Mouse (Mus musculus) neural tube, embryonic 11.5 days (tissue): ENCODE measurements around the gene Hat1. TPM values are rescaled to one million over a fixed set of nuclear protein-coding genes. Genes with fewer than 3 reads are reported as not detected.

Experiments used
- ATAC-seq: fragments of 200-750 bp; cut with Nextera tagmentation; 2 replicates; pipeline ENCODE4 v1.8.0; 2017; ENCODE audit warnings: moderate number of reproducible peaks, mild to moderate bottlenecking, moderate TSS enrichment, moderate library complexity; ENCODE audit not compliant: insufficient read depth, low FRiP score, low TSS enrichment
- DNase-seq: peaks from one replicate; pipeline ENCODE4 v3.0.0-alpha.2; 2015; ENCODE audit warnings: low spot score
- H3K27ac ChIP-seq: fragments of 300-500 bp; sonication (generic); 2 replicates; pipeline ENCODE4 v1.5.1; 2014; ENCODE audit warnings: low read depth, mild to moderate bottlenecking, low read length
- H3K27me3 ChIP-seq: fragments of 300-500 bp; sonication (generic); 2 replicates; pipeline ENCODE4 v1.6.1; 2014; ENCODE audit warnings: mild to moderate bottlenecking, low read length, mixed read lengths; ENCODE audit not compliant: control insufficient read depth, insufficient read depth
- H3K36me3 ChIP-seq: fragments of 300-500 bp; sonication (generic); 2 replicates; pipeline ENCODE4 v1.6.1; 2014; ENCODE audit warnings: mild to moderate bottlenecking, low read length, moderate library complexity, mixed read lengths; ENCODE audit not compliant: control insufficient read depth, insufficient read depth
- H3K4me1 ChIP-seq: fragments of 300-500 bp; sonication (generic); 2 replicates; pipeline ENCODE4 v1.6.1; 2014; ENCODE audit warnings: low read length, mixed read lengths; ENCODE audit not compliant: control insufficient read depth, insufficient read depth
- H3K4me2 ChIP-seq: fragments of 300-500 bp; sonication (generic); 2 replicates; pipeline ENCODE4 v1.6.1; 2014; ENCODE audit warnings: low read depth, mild to moderate bottlenecking, moderate library complexity
- H3K4me3 ChIP-seq: fragments of 300-500 bp; sonication (generic); 2 replicates; pipeline ENCODE4 v1.5.1; 2014; ENCODE audit warnings: low read depth, low read length
- H3K9ac ChIP-seq: fragments of 300-500 bp; sonication (generic); 2 replicates; pipeline ENCODE4 v1.6.1; 2014; ENCODE audit warnings: mild to moderate bottlenecking, low read length
- H3K9me3 ChIP-seq: fragments of 300-500 bp; sonication (generic); 2 replicates; pipeline ENCODE4 v1.6.1; 2016; ENCODE audit warnings: low read length; ENCODE audit not compliant: control insufficient read depth
- WGBS: fragments of 180-500 bp; shearing (Covaris S2); extraction: QIAGEN DNeasy Blood & Tissue Kit; methylation state at CpG from one replicate; pipeline ENCODE4 v1.1.7; 2014; 5-methylcytosine and 5-hydroxymethylcytosine counted together
- polyA plus RNA-seq: library from polyadenylated mRNA; unstranded; fragments of >200 nt; fragmentation: Nextera tagmentation; extraction: Ambion mirVana; gene quantifications from 2 replicates; pipeline ENCODE4 v1.2.1, GENCODE M21; 2014

Gene Hat1
- polyA plus RNA-seq, 1 experiment from 2014 or later = 138 TPM

DNA sequence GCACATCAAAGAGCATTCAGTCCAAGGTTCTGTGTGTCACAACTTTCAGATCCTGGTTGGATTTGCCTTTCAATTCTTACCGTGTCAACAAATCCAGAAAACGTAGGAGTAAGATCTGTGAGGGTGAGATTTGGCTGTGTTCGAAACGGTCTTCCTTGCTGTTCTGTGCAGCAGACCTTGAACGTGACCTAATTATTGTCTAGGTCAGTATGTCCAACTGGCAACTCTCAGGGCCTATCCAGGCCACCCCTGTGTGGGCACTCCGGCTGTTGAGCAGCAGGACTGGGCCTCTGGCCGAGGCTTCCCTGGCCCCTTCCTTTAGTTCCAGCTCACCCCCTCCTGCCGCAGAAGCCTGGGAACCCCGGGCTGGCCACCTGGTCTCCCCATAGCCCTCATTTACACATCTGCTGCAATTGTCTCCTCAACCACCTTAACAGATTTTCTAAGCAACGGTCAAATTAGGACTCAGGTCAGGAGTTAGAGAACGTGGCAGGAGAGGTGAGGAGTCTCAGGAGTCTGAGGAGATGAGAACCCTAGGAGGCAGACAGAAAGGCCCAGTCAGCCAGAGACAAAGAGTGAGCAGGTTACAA lies 78.2 kb downstream of the Hat1 start:
- Histone ChIP-seq H3K36me3 (no peaks in the 10 kb centered on the region), H3K4me3 (no peak overlapping the region), H3K9ac (no peak overlapping the region), H3K4me2 (no peak overlapping the region), H3K4me1 (no peaks in the 10 kb centered on the region), H3K27ac (no peak overlapping the region), H3K9me3 (no peaks in the 10 kb centered on the region), H3K27me3 (no peaks in the 10 kb centered on the region)
- WGBS = 58% methylated on average over 11 of the region's 11 CpGs
- no peak for ATAC-seq
- no peak for DNase-seq

DNA sequence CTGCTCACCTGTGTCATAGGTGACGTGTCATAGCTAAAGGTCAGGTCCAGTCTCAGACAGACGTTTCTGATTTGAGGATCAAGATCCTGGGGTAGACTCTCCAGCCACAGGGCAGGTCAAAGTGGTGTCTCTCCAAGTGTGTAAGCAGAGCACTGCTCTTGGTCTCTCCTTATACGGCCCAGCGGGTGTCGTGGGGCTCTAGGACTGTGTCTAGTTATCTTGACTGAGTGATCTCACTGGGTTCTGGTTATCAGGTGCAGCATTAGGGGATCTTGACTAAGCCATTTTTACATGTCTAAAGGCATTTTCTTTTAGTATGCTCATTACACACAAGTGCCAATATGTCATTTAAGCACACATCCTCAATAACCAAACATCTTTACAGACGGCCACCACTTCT lies 82.3 kb downstream of the Hat1 start:
- ATAC-seq (no peak), DNase-seq (no peak)
- no peaks in the 10 kb centered on the region for H3K36me3 ChIP-seq
- H3K4me1 ChIP-seq = no peaks in the 10 kb centered on the region
- H3K27me3 ChIP-seq = no peaks in the 10 kb centered on the region
- no peaks in the 10 kb centered on the region for H3K9me3 ChIP-seq
- H3K27ac ChIP-seq = no peak overlapping the region
- no peak overlapping the region for H3K9ac ChIP-seq
- H3K4me3 ChIP-seq = no peak overlapping the region
- 88% methylated on average over 6 of the region's 6 CpGs for WGBS
- H3K4me2 ChIP-seq = no peak overlapping the region

DNA sequence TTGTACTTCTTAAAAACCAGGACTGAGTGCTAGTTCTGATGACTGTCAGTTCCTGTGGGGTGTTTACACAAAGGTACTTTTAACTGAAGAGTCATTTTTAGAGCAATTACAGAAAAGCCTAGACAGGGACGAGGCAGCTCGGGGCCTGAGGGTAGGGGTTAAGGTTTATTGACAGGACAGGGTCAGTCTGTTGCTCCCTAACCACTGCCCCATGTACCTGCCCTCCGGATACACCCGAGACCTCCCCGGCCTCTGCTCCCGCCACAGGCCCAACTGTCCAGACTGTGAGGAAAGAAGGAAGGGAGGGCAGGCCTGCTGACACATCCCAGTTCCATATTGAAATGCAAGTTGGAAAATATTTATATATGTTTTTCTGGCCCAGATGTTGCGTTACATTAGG lies 85.1 kb downstream of the Hat1 start:
- 66% methylated on average over 7 of the region's 7 CpGs for WGBS
- H3K4me2 ChIP-seq = no peak overlapping the region
- DNase-seq = no peak
- H3K27ac ChIP-seq = no peak overlapping the region
- H3K4me1 ChIP-seq = no peaks in the 10 kb centered on the region
- no peaks in the 10 kb centered on the region for H3K36me3 ChIP-seq
- H3K27me3 ChIP-seq = no peaks in the 10 kb centered on the region
- no peaks in the 10 kb centered on the region for H3K9me3 ChIP-seq
- ATAC-seq = no peak
- no peak overlapping the region for H3K9ac ChIP-seq
- no peak overlapping the region for H3K4me3 ChIP-seq

DNA sequence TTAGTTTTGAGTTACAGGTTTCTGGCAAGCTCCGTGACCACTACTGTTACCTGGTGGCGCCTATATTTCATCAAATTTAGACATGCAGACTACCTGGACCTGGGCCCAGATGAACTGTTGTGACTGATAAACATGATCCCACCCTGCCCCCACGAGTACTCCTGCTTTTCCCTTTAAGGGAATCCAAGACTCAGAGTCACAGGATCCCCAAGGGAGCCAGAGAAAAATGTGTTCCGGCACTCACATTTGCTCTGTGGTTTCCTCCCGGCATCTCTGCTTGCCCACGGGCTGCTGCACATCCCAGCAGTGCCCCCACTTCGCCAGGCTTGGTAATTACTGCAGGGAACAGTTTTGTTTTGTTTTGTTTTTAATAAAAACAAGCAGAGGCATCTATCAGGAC lies 85.6 kb downstream of the Hat1 start:
- Histone ChIP-seq H3K9ac (no peak overlapping the region), H3K27me3 (no peaks in the 10 kb centered on the region), H3K4me3 (no peak overlapping the region), H3K27ac (no peak overlapping the region), H3K36me3 (no peaks in the 10 kb centered on the region), H3K4me1 (no peaks in the 10 kb centered on the region), H3K4me2 (no peak overlapping the region), H3K9me3 (no peaks in the 10 kb centered on the region)
- ATAC-seq = no peak
- 55% methylated on average over 7 of the region's 7 CpGs for WGBS
- no peak for DNase-seq

DNA sequence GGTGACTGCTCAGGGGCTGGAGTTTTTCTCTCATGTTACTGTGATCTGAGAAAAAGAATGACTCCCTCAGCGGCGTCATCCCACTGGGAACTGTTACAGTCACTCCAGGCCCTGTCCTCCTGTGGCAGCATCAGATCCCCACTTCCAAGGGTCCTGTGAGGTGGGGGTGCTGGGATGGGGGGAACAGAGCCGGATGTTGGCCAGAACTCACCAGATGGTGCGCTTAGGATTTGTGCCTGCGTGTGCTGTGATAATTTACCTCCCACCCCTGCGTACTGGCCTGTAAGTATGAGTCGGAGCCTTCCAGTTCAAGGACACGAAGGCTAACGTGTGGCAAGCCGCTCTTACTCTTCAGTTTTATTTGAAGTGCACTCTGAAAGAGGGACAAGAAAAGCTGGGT lies 86.6 kb downstream of the Hat1 start:
- Histone ChIP-seq H3K4me1 (no peaks in the 10 kb centered on the region), H3K27ac (no peak overlapping the region), H3K4me3 (no peak overlapping the region), H3K36me3 (no peaks in the 10 kb centered on the region), H3K27me3 (no peaks in the 10 kb centered on the region), H3K9ac (no peak overlapping the region), H3K4me2 (no peak overlapping the region), H3K9me3 (no peaks in the 10 kb centered on the region)
- DNase-seq (no peak), ATAC-seq (no peak)
- WGBS = 78% methylated on average over 10 of the region's 10 CpGs

DNA sequence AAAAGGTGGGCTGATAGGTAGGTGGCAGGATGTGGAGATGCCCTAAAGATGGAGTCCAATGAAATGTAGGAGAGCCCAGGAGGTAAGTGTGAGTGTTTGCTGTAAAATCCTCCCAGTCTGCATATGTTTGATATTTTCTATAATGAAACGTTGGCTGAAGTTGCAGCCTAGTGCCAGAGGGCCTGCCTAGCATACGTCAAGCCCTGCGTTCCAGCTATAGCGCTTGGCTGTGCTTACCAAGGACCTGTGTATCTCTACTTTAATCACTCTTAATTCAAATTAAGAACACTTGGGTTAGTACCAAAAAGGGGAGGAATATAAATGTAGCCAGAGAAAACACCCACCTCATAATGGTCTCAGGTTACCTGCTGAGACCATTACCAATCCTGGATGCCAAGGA lies 87.0 kb downstream of the Hat1 start:
- no peak overlapping the region for H3K9ac ChIP-seq
- H3K9me3 ChIP-seq = no peaks in the 10 kb centered on the region
- no peak overlapping the region for H3K4me2 ChIP-seq
- H3K27me3 ChIP-seq = no peaks in the 10 kb centered on the region
- no peak overlapping the region for H3K27ac ChIP-seq
- no peaks in the 10 kb centered on the region for H3K4me1 ChIP-seq
- DNase-seq = no peak
- ATAC-seq = no peak
- H3K36me3 ChIP-seq = no peaks in the 10 kb centered on the region
- WGBS = 92% methylated on average over 4 of the region's 4 CpGs
- no peak overlapping the region for H3K4me3 ChIP-seq

DNA sequence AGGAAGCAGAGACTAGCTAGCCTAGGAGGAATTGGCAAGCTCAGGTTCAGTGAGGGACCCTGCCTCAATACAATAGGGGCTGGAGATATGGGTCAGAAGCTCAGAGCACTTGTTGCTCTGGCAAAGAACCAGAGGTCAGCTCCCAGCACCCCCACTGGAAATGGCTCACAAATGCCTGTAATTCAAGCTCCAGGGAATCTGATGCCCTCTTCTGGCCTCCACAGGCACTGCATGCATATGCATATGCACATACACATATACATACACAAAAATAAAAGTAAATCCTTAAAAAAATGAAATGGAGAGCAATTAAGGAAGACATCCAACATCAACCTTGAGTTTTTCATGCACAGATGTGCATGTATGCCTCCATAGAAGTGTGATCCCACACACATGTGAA lies 89.0 kb downstream of the Hat1 start:
- no peak for DNase-seq
- Histone ChIP-seq H3K4me1 (no peaks in the 10 kb centered on the region), H3K9me3 (no peaks in the 10 kb centered on the region), H3K27me3 (no peaks in the 10 kb centered on the region), H3K4me2 (no peak overlapping the region), H3K4me3 (no peak overlapping the region), H3K27ac (no peak overlapping the region), H3K36me3 (no peaks in the 10 kb centered on the region), H3K9ac (no peak overlapping the region)
- ATAC-seq = no peak

DNA sequence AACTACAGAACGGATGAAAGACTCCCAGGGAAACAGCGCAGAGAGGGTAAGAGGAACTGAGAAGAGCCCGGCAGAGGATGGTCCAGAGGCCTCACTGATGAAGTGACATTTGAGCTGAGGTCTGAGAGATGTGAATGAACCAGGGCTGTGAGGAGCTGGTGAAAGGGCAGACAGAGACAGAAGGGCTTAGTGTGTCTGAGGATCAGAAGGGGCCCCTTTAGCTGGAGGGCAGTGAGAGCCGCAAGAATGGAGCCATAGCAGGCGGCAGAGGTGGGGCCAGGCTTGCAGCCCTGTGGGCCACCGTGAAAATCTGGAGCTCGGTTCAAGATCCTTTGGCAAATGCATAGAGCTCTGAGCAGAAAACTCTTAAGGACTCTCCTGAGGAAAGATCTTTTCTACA lies 91.2 kb downstream of the Hat1 start:
- H3K9ac ChIP-seq = no peak overlapping the region
- ATAC-seq (no peak), DNase-seq (peak; percentile 47)

DNA sequence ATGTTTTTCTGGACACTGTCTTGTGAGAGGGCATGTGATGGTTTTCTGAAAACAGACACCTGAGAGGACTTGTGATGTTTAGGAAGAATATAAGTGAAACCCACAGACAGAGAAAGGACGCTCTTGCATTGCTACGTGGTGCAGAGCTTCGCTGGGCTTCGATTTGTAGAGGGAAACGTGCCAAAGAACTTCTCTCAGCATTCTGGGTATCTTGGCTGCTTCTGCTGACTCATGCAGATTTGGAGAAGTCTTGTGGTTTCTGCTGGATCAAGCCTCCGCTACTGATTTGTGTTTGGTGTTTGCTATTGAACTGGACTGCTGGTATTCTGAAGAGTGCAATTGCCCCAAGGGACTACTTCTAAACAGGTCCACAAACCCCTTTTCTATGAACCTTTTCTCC lies 93.1 kb downstream of the Hat1 start:
- no peaks in the 10 kb centered on the region for H3K9me3 ChIP-seq
- DNase-seq (no peak), ATAC-seq (no peak)
- no peaks in the 10 kb centered on the region for H3K4me1 ChIP-seq
- no peak overlapping the region for H3K4me3 ChIP-seq
- no peaks in the 10 kb centered on the region for H3K36me3 ChIP-seq
- no peak overlapping the region for H3K27ac ChIP-seq
- WGBS = 88% methylated on average over 6 of the region's 6 CpGs
- H3K4me2 ChIP-seq = no peak overlapping the region
- H3K27me3 ChIP-seq = no peaks in the 10 kb centered on the region
- no peak overlapping the region for H3K9ac ChIP-seq

More for the DNA sequence above, 91.2 kb downstream of the Hat1 start:
- H3K4me1 ChIP-seq = no peaks in the 10 kb centered on the region
- H3K4me3 ChIP-seq = no peak overlapping the region
- H3K36me3 ChIP-seq = no peaks in the 10 kb centered on the region
- no peak overlapping the region for H3K4me2 ChIP-seq
- no peaks in the 10 kb centered on the region for H3K9me3 ChIP-seq
- no peaks in the 10 kb centered on the region for H3K27me3 ChIP-seq
- no peak overlapping the region for H3K27ac ChIP-seq
- 16% methylated on average over 7 of the region's 7 CpGs for WGBS
